Mouse (Mus musculus) liver, embryonic 12.5 days (tissue): ENCODE results near the gene Plce1. TPM values are rescaled to one million over a fixed set of nuclear protein-coding genes. Genes with fewer than 3 reads are reported as not detected.

ENCODE experiments used
- ATAC-seq: fragments of 200-750 bp; cut with Nextera tagmentation; 2 replicates; pipeline ENCODE4 v1.8.0; 2017; ENCODE audit warnings: moderate number of reproducible peaks, mild to moderate bottlenecking, moderate library complexity
- H3K27ac ChIP-seq: fragments of 300-500 bp; sonication (generic); 2 replicates; pipeline ENCODE4 v1.5.1; 2016; ENCODE audit warnings: mild to moderate bottlenecking
- H3K27me3 ChIP-seq: fragments of 300-500 bp; sonication (generic); replicated peaks from 2 replicates; pipeline ENCODE4 v1.6.1; 2016; ENCODE audit warnings: mild to moderate bottlenecking, moderate library complexity
- H3K36me3 ChIP-seq: fragments of 300-500 bp; sonication (generic); 2 replicates; pipeline ENCODE4 v1.6.1; 2016; ENCODE audit warnings: mild to moderate bottlenecking, moderate library complexity
- H3K4me1 ChIP-seq: fragments of 300-500 bp; sonication (generic); 2 replicates; pipeline ENCODE4 v1.6.1; 2016
- H3K4me2 ChIP-seq: fragments of 300-500 bp; sonication (generic); 2 replicates; pipeline ENCODE4 v1.6.1; 2016; ENCODE audit warnings: mild to moderate bottlenecking, moderate library complexity
- H3K4me3 ChIP-seq: fragments of 300-500 bp; sonication (generic); 2 replicates; pipeline ENCODE4 v1.5.1; 2016; ENCODE audit warnings: mild to moderate bottlenecking, moderate library complexity
- H3K9ac ChIP-seq: fragments of 300-500 bp; sonication (generic); 2 replicates; pipeline ENCODE4 v1.6.1; 2016; ENCODE audit warnings: mild to moderate bottlenecking, moderate library complexity
- H3K9me3 ChIP-seq: fragments of 300-500 bp; sonication (generic); replicated peaks from 2 replicates; pipeline ENCODE4 v1.6.1; 2016; ENCODE audit warnings: mild to moderate bottlenecking, moderate library complexity
- WGBS: fragments of 180-500 bp; shearing (Covaris S2); methylation state at CpG from one replicate; pipeline ENCODE4 v1.1.7; 2016; ENCODE audit not compliant: insufficient replicate concordance; 5-methylcytosine and 5-hydroxymethylcytosine counted together
- polyA plus RNA-seq: library from polyadenylated mRNA; unstranded; fragments of >200 nt; fragmentation: Nextera tagmentation; extraction: Ambion mirVana; gene quantifications from 2 replicates; pipeline ENCODE4 v1.2.1, GENCODE M21; 2016

The Plce1 gene
- polyA plus RNA-seq, 1 experiment from 2014 or later = 0.82 TPM

GRCm38 (mm10) chr19:38597392-38597791 lies 116.5 kb downstream of the Plce1 start:
- Histone ChIP-seq H3K36me3 (no peaks in the 10 kb centered on the region), H3K4me1 (no peaks in the 10 kb centered on the region), H3K9ac (no peak overlapping the region), H3K27ac (no peak overlapping the region), H3K9me3 (no peaks in the 10 kb centered on the region), H3K4me2 (no peak overlapping the region), H3K4me3 (no peak overlapping the region), H3K27me3 (no peaks in the 10 kb centered on the region)
- ATAC-seq = no peak
- 74% methylated on average over 2 of the region's 2 CpGs for WGBS

DNA sequence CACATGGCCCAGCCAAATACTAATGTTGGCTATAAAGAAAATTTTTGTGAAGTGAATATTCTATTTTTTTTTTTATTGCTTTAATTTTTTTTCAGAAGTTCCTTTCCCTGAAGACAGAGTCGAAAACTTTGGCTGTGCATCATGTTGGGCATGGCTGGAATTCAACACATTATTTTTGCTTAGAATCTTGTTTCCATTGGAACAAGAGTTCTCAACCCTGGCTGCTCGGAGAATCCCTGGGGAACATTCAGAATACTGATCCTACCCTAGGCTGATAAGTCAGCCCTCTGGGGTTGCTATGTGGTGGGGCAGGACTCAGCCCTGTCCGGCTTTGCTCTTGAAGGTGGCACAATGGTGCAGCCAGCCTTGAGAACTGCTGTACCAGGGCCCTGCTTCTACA lies 118.1 kb downstream of the Plce1 start:
- H3K4me3 ChIP-seq = no peak overlapping the region
- H3K27me3 ChIP-seq = no peaks in the 10 kb centered on the region
- no peak for ATAC-seq
- no peak overlapping the region for H3K27ac ChIP-seq
- H3K4me2 ChIP-seq = no peak overlapping the region
- no peaks in the 10 kb centered on the region for H3K4me1 ChIP-seq
- no peaks in the 10 kb centered on the region for H3K36me3 ChIP-seq
- H3K9ac ChIP-seq = no peak overlapping the region
- WGBS = 65% methylated on average over 3 of the region's 3 CpGs
- H3K9me3 ChIP-seq = no peaks in the 10 kb centered on the region

DNA sequence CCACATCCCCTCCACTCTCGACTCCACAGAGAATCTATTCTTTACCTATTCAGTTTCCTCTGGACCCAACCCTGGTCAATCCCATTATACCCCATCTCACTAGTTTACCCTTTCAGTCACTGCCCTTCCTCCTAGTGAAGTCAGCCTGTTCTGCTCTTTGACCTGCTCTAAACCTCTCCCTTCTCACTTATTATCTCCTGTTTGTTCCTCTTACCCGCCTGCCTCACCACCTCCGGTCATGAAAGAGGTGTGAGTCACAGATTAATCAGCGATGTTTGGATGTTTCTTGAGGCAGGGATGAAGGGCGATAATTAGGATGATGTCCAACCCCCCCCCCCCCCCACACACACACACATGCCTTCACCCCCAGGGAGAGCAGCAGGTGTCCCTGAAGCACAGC lies 120.2 kb downstream of the Plce1 start:
- Histone ChIP-seq H3K9me3 (no peaks in the 10 kb centered on the region), H3K36me3 (no peaks in the 10 kb centered on the region), H3K27me3 (no peaks in the 10 kb centered on the region), H3K4me1 (no peaks in the 10 kb centered on the region), H3K9ac (no peak overlapping the region), H3K27ac (no peak overlapping the region), H3K4me3 (no peak overlapping the region), H3K4me2 (no peak overlapping the region)
- ATAC-seq = no peak
- WGBS = 31% methylated on average over 5 of the region's 5 CpGs

- H3K27ac ChIP-seq = no peak overlapping the region
- 70% methylated on average over 9 of the region's 9 CpGs for WGBS
- no peaks in the 10 kb centered on the region for H3K27me3 ChIP-seq
- no peak for ATAC-seq
- H3K9me3 ChIP-seq = no peaks in the 10 kb centered on the region
- H3K4me2 ChIP-seq = no peak overlapping the region
- H3K4me1 ChIP-seq = no peaks in the 10 kb centered on the region
- H3K9ac ChIP-seq = no peak overlapping the region
- no peaks in the 10 kb centered on the region for H3K36me3 ChIP-seq
- no peak overlapping the region for H3K4me3 ChIP-seq
Measured at GRCm38 (mm10) chr19:38602811-38603210, 121.9 kb downstream of the Plce1 start.

DNA sequence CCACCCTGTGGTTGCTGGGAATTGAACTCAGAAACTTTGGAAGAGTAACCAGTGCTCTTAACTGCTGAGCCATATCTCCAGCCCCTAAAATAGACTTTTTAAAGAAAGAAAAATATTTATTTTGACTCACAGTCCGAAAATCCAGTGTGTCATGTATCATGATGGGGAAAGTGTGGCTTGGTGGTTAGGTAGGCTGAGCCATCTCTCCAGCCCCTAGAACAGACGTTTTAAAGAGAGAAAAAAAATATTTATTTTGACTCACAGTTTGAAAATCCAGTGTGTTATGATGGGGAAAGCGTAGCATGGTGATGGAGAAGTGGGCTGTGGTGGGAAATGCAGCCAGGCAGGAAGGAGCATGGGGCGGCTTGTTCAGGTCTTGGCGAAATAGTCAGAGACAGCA lies 126.3 kb downstream of the Plce1 start:
- H3K9me3 ChIP-seq = no peaks in the 10 kb centered on the region
- no peaks in the 10 kb centered on the region for H3K36me3 ChIP-seq
- H3K27me3 ChIP-seq = no peaks in the 10 kb centered on the region
- ATAC-seq = no peak
- H3K4me3 ChIP-seq = no peak overlapping the region
- H3K27ac ChIP-seq = no peak overlapping the region
- no peak overlapping the region for H3K9ac ChIP-seq
- H3K4me2 ChIP-seq = no peak overlapping the region
- 66% methylated on average over 5 of the region's 5 CpGs for WGBS
- H3K4me1 ChIP-seq = no peaks in the 10 kb centered on the region

DNA sequence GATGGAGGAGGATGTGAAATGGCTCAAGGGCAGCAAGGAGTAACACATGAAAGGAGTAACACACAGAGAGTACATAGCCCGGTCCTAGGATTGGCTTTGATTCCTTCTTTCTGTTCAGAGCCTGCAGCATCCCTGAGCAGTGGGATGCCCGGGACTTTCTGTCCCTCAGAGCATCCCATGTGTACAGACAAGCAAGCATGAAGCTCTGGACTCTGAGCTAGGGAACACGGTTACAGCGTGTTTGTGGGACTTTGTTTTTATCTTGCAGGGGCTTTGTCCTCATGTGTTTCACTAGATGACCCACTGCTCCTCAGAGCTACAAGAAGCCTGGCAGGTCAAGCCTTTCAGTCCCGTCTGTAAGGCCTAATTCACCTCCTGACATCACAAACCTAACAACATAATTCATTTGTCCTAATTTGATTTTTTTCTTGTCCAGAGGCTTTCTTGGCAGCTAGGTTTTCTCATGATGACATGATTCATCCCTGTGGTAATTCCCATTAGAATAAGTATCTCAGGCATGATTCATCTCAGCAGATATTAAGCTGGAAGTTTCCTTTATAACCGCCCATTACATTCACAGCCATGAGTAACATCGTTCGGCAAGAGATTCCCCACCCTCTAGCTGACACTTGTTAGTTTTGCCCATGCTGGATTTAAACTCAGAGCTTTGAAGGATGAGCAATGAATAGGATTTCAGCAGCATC lies 128.2 kb downstream of the Plce1 start:
- no peak overlapping the region for H3K4me2 ChIP-seq
- no peak for ATAC-seq

GRCm38 (mm10) chr19:38610291-38610690 lies 129.4 kb downstream of the Plce1 start:
- no peaks in the 10 kb centered on the region for H3K36me3 ChIP-seq
- H3K4me3 ChIP-seq = no peak overlapping the region
- no peaks in the 10 kb centered on the region for H3K27me3 ChIP-seq
- no peaks in the 10 kb centered on the region for H3K4me1 ChIP-seq
- WGBS = 67% methylated on average over 2 of the region's 2 CpGs
- no peak overlapping the region for H3K4me2 ChIP-seq
- no peaks in the 10 kb centered on the region for H3K9me3 ChIP-seq
- H3K9ac ChIP-seq = no peak overlapping the region
- H3K27ac ChIP-seq = no peak overlapping the region
- ATAC-seq = no peak

More for the DNA sequence above, 128.2 kb downstream of the Plce1 start:
- no peak overlapping the region for H3K27ac ChIP-seq
- no peak overlapping the region for H3K4me3 ChIP-seq
- H3K9ac ChIP-seq = no peak overlapping the region
- no peaks in the 10 kb centered on the region for H3K27me3 ChIP-seq
- H3K36me3 ChIP-seq = no peaks in the 10 kb centered on the region
- no peaks in the 10 kb centered on the region for H3K9me3 ChIP-seq
- H3K4me1 ChIP-seq = no peaks in the 10 kb centered on the region
- 70% methylated on average over 8 of the region's 8 CpGs for WGBS

DNA sequence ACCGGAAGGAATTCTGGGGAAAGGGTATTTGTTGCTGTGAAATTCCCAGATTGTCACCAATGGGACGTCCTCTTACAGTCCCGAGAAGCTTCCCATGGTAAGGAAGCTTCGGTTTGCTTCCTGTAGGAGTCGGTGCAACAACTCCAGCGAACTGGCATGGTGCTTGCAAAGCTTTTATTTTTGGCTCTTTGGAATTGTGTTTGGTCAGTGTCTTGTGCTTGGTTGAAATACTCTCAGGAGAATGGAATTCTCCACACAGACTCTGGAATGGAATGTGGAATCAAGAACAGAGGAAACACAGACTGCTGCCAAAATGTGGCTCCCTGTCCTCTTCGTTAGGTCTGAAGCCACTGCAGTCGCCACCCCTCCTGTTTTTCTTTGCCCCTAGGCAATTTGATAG lies 129.9 kb downstream of the Plce1 start:
- H3K4me1 ChIP-seq = no peaks in the 10 kb centered on the region
- no peak overlapping the region for H3K4me3 ChIP-seq
- no peak overlapping the region for H3K27ac ChIP-seq
- no peak for ATAC-seq
- no peak overlapping the region for H3K4me2 ChIP-seq
- H3K9me3 ChIP-seq = no peaks in the 10 kb centered on the region
- 67% methylated on average over 8 of the region's 8 CpGs for WGBS
- no peak overlapping the region for H3K9ac ChIP-seq
- H3K36me3 ChIP-seq = no peaks in the 10 kb centered on the region
- no peaks in the 10 kb centered on the region for H3K27me3 ChIP-seq

DNA sequence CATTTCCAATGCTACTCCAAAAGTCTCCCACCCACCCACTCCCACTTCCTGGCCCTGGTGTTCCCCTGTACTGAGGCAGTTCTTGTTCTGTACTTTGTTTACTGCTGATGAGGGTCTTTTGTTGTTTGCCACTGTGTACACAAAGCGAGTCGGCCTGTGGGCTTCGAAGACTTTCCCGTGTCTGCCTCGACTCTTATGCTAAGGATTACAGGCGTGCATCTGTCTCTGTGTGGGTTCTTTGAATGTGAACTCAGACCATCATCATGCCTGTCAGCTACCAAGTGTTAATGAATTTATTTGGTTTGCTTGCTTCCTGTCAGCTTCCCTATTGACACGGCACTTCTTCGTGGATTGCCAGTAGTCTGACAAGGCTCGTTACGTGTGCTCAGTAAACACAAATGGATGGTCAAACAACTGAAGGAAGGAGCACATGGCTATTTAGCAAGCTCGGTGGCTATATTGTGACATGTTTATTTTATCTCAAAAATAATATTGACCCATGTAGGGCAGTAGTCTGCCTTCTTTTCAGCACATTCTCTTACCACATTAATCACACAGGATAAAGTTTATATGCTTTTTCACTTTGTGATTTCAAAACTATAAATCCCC lies 133.3 kb downstream of the Plce1 start:
- H3K4me1 ChIP-seq = no peaks in the 10 kb centered on the region
- no peak overlapping the region for H3K27ac ChIP-seq
- H3K9me3 ChIP-seq = no peaks in the 10 kb centered on the region
- H3K27me3 ChIP-seq = no peaks in the 10 kb centered on the region
- H3K4me3 ChIP-seq = no peak overlapping the region
- WGBS = 67% methylated on average over 11 of the region's 11 CpGs
- no peak overlapping the region for H3K4me2 ChIP-seq
- no peak overlapping the region for H3K9ac ChIP-seq
- no peak for ATAC-seq
- no peaks in the 10 kb centered on the region for H3K36me3 ChIP-seq

DNA sequence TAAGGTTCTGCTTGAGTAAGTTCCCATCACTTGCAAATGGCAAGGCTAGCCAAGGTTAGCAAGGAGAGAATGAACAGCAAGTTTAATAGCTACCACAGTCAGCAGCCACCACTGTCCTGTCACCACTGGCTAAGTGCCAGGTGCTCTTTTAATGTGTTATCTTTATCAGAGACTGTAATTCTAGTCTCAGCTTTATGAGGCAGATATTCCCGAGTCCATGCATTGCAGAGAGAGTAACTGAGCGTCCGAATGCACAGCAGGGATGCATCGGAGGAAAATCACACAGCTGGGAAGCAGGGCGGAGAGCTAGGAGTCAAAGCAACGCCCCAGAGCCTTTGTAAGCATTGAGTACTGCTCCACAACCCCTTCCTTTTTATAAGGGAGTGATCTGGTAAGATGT lies 134.4 kb downstream of the Plce1 start:
- Histone ChIP-seq H3K4me3 (no peak overlapping the region), H3K27ac (no peak overlapping the region), H3K9ac (no peak overlapping the region), H3K9me3 (no peaks in the 10 kb centered on the region), H3K27me3 (no peaks in the 10 kb centered on the region), H3K36me3 (no peaks in the 10 kb centered on the region), H3K4me1 (no peaks in the 10 kb centered on the region), H3K4me2 (no peak overlapping the region)
- WGBS = 44% methylated on average over 6 of the region's 6 CpGs
- no peak for ATAC-seq

- no peak overlapping the region for H3K27ac ChIP-seq
- H3K9ac ChIP-seq = no peak overlapping the region
- ATAC-seq = no peak
- no peaks in the 10 kb centered on the region for H3K27me3 ChIP-seq
- H3K4me3 ChIP-seq = no peak overlapping the region
- no peaks in the 10 kb centered on the region for H3K9me3 ChIP-seq
- WGBS = 65% methylated on average over 4 of the region's 4 CpGs
- no peaks in the 10 kb centered on the region for H3K4me1 ChIP-seq
- no peaks in the 10 kb centered on the region for H3K36me3 ChIP-seq
- no peak overlapping the region for H3K4me2 ChIP-seq
Measured at GRCm38 (mm10) chr19:38620134-38620533, 139.2 kb downstream of the Plce1 start.

DNA sequence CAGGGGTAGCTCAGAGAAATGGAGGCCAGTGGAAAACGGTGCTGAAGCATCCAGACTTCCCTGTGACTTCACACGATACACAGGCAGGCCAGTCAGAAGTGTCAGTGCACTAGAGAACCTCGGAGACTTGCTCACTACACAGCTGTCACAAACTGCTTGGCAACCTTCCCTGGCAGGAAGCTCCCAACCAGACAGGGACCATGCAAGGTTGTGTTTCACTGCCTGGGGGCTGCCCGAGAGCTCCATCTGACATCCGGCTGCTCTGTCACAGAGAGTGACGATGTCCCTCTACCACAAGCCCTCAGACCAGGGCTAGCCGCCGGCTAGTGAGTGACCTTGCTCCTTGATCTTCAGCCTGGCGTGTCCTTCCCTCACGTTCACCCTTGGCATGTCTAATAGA lies 140.6 kb downstream of the Plce1 start:
- Histone ChIP-seq H3K4me1 (no peaks in the 10 kb centered on the region), H3K9me3 (no peaks in the 10 kb centered on the region), H3K36me3 (no peaks in the 10 kb centered on the region), H3K4me2 (no peak overlapping the region), H3K4me3 (no peak overlapping the region), H3K9ac (no peak overlapping the region), H3K27me3 (no peaks in the 10 kb centered on the region), H3K27ac (no peak overlapping the region)
- 74% methylated on average over 10 of the region's 10 CpGs for WGBS
- ATAC-seq = no peak
